Mouse (Mus musculus) lung, postnatal 25 days (tissue): ENCODE measurements around the gene Slc39a5.

Experiments
- DNase-seq: peaks from one replicate; pipeline ENCODE4 v3.0.0; 2022; ENCODE audit warnings: low spot score

The Slc39a5 gene

DNA sequence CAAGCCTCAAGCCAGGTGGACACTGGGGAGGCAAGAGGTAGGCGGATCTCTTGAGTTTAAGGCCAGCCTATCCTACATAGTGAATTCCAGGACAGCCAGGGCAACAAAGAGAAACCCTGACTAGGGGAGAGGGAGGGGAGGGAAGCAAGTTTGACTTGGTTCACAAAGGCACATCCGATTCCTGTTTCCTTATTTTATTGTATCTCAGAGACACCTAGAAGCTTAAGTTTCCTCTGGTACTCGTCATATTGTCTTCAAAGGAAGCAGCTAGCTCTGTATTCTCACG is 9.5 kb upstream of the Slc39a5 start:
- no peak for DNase-seq

GRCm38 (mm10) chr10:128409692-128410559 is 8.9 kb upstream of the Slc39a5 start:
- peak; percentile 99 for DNase-seq

- no peak for DNase-seq
Observed at GRCm38 (mm10) chr10:128408591-128409535, 7.8 kb upstream of the Slc39a5 start.

- DNase-seq, result no peak
Observed at GRCm38 (mm10) chr10:128403931-128404330, 2.9 kb upstream of the Slc39a5 start.

- no peak for DNase-seq
Observed at GRCm38 (mm10) chr10:128401638-128402037, 609 bp upstream of the Slc39a5 start.

DNA sequence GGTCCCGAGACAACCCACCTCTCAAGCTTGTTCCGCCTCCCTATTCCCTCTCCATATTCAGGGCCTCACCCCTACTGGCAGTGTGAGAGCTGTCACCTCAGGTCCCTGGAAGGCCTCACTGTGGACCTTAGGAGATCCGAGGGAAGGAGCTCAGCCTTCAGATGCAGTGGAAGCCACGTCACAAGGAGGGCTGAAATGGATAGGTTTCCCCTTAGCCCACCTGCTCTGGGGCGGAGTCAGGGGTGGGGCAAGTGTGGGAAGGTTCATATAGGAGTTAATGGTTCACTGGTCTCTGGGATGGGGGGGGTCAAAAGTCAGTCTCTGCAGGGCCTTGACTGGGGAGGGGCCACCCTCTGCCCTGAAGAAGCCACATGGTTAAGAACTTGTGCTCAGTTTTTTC is 691 bp downstream of the Slc39a5 start:
- no peak for DNase-seq

- no peak for DNase-seq
Observed at GRCm38 (mm10) chr10:128397466-128397865, 3.6 kb downstream of the Slc39a5 start.

DNA sequence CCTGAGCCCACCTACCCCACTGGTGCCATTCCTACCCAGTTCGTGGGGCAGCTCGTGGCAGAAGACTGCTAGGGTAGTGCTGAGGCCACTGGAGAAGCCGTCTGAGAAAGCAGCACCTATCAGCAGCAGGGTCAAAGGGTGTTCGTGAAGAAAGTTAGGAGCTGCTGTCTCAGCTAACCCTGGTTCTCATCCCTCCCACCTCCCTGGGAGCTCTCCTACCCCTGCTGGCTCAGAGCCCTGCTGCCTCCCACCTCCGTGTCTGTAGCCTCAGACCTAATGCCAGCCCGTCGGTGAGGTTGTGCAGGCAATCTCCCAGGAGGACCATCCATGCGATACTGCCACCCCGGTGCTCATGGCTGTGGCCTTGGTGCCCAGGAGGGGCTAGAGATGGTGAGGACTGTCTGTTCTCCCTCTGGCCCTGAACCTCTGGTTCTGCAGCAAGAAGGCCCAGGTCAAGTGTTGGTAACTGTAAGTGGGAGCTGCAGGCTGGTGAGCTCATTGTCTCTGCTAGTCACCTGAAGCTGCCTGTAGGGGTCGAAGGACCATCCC is 4.2 kb downstream of the Slc39a5 start:
- DNase-seq, result no peak

GRCm38 (mm10) chr10:128396017-128396673 is 4.9 kb downstream of the Slc39a5 start:
- no peak for DNase-seq

DNA sequence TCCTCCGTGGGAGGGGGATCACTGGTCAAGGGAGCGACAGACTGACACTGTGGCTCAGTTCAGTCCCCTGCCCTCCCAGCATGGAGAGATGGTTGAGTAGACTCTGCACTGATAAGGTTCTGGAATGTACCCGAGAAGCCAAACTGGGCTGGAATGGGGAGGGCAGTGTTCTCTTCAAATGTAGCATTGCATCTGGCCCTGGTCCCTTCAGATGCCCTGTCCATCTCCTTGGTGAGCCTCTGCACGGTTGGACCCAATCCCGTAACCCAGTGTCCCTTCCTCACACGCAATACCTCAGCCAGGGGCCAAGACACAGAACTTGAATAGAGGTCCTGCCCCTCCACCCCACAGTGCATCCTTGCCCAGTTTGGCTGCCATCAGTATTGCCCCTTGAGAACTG is 9.2 kb downstream of the Slc39a5 start:
- DNase-seq, result no peak

- no peak for DNase-seq
Observed at GRCm38 (mm10) chr10:128390366-128390765, 10.7 kb downstream of the Slc39a5 start.

DNA sequence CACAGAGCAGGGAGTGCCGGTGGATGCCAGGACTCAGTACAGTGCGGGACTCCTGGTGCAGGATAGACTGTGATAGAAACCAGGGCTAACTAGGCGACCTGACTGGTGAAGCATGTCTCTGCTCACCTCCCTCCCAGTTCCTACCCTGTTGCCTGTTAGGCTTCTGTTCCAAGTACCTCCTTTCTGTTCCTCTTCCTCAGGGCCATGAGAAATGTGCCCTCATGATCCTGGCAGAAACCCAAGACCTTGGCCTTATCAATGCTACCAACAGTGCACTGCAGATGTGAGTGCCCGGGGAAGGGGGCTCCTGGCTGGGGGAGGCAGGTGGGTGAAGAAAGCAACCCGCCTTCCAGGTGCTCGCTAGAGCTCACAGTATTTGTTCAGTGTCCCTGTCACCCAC is 11.5 kb downstream of the Slc39a5 start:
- no peak for DNase-seq

GRCm38 (mm10) chr10:128388941-128389340 is 12.1 kb downstream of the Slc39a5 start:
- DNase-seq, result no peak

GRCm38 (mm10) chr10:128385902-128386301 is 15.1 kb downstream of the Slc39a5 start:
- no peak for DNase-seq

DNA sequence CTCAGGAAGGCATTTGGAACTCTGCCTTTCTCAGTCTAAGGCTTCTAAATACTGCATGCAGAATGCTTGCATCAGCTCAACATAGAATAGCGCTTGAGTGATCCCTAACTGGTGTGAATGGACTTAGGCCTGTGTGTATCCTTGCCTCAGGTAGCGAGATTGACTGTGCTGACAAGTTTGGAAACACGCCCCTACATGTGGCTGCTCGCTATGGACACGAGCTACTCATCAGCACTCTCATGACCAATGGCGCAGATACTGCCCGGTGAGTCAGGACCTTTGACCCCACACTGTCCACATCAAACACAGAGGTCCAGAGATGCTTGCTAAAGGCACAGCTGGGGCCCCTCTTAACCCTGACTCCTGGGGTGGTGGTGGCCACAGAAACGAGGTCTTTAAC is 18.5 kb downstream of the Slc39a5 start:
- no peak for DNase-seq

DNA sequence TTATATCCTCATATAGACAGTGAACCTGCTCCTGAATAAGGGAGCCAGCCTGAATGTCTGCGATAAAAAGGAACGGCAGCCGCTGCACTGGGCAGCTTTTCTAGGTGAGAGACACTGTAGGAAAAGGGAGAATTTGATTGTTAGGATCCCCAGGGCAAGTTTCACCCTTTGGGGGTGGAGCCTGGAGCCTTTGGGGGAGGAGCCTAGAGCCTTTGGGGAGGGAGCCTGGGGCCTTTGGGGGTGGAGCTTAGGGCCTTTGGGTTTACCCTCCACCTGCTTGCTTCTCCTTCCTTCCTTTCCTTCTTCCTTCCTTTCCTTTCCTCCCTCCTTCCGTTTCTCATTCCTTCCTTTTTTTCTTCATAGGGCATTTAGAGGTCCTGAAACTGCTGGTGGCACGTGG is 20.5 kb downstream of the Slc39a5 start:
- DNase-seq, result no peak

DNA sequence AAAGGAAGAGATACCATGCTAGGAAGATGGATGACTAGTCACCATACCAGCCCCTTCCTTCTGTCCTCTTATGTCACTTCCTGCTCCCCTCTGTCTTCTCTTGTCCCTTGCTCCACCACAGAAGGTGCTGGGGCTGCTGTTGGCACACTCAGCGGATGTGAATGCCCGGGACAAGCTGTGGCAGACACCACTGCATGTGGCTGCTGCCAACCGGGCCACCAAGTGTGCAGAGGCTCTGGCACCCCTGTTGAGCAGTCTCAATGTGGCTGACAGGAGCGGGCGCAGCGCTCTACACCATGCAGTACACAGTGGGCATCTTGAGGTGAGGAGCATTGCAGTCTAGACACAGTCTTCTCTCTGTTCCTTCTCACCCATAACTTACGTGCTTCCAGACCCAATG is 21.8 kb downstream of the Slc39a5 start:
- no peak for DNase-seq

DNA sequence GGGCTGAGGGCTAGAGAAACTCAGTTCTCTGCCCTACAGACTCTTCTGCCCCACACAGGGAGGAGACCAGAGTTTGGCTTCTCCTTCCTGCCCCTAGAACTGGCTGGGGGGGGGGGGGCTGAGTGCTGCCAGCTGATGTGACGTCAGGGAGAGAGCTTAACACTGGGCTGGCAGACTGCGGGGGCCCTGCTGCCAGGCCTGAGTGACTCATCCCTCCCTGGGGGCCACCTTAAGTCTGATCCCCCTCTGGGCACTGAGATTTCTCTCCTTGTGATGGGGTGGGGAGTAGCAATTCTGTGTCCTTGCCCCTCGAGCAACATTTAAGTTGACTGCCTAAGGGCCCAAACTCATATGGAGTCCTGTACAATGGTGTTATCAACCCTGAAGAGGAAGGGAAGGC is 22.6 kb downstream of the Slc39a5 start:
- no peak for DNase-seq

DNA sequence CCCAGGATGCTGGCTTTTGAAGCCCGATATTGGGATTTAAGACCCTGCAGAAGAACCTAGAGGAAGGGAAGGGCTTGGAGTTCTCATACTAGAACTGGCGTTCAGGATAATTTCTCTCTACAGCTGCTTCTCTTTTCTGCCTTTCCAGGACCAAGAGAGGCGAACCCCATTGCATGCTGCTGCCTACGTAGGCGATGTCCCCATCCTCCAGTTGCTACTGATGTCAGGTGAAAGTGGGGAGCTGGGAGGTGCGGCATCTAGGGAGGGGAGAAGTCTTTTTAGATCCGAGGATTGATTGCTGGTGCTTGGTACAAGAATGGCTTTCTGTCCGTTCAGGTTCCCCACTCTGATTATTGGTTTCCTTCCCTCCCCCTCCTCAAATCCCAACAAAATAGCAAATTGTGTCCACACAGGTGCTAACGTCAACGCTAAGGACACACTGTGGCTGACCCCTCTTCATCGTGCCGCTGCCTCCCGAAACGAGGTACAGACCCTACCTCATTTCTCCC is 23.0 kb downstream of the Slc39a5 start:
- DNase-seq, result no peak

GRCm38 (mm10) chr10:128377222-128377939 is 23.6 kb downstream of the Slc39a5 start:
- DNase-seq, result no peak

DNA sequence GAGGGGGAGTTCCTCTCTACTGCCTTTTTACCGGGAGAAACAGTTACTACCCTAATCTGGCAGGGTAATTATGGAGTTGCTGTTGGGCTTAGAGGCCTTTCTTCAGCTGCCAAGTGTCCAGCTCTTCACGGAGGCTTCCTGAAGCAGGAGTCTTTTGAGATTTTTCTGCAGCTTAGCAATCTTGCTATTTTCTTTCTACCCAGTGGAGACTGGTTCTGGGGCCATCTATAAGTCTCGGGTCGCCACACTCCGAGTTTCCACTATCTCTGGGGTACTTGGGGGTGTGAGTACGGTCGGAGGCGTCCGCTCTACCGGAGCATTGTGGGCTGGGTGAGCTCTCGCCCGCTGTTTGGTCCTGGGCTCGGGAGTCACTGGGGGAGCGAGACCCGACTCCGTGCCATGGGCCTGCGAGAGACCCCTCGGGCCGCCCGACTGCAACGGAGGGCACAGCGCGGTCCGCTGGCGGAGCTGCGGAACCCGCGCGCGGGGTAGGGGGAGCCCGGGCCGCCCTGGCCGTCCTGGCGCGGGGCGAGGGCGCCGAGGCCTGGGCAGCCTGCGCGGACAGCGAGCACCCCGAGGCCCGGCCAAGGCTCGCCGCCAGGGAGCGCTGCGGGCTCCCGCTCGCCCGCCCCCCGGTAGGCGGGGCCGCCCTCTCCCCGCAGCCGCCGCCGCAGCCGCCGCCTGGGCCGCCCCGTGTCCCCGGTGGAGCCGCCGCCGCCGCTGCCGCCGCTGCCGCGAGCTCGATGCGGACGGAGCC is 24.4 kb downstream of the Slc39a5 start, which contains the start of gene Ankrd52:
Ankrd52 (plus strand) TSS at position 661 of the 757 bp plus-strand sequence.
- peak; percentile 84 for DNase-seq
